Mouse (Mus musculus): Measurements from ENCODE around the gene Olfr51.
"Not testable (repeated sequence)": the region's sequence is repeated elsewhere in the genome, so short reads cannot be mapped to it uniquely, and the experiment has no call there.

Gene Olfr51

GRCm38 (mm10) chr11:51003296-51003695 is at the start of gene Olfr51:
Olfr51 (plus strand) TSS chr11:51003596.
- DNase-seq (ENCODE audit: inconsistent age in 2 of 2, low spot score in 1 of 2) = no peak

DNA sequence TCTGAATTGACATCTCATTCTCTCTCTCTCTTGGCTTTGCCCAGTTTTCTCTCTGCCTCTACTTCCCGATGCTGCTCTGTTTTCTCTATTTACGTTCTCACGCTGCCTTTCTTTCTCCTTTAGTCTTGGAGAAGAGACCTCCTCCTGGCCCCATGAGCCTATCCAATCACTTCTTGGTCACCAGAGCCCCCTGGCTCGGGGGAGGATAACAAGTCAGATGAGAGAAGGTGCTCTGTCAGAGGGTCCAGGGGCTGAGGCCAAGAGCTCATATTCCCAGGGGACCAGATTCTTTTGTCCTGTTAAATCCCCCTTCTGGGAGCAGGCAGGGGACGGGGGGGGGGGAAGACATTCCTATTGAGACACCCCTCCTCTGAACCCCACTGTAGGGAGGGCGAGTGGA is 49.7 kb upstream of the Olfr51 start, which contains the start of gene Prop1:
Prop1 (minus strand) TSS at position 101 of the 400 bp plus-strand sequence.
- no peak for DNase-seq (ENCODE audit: inconsistent age in 2 of 2, low spot score in 1 of 2)

GRCm38 (mm10) chr11:50964886-50965285 is 38.5 kb upstream of the Olfr51 start:
- no peak for DNase-seq (ENCODE audit: inconsistent age in 2 of 2, low spot score in 1 of 2)

DNA sequence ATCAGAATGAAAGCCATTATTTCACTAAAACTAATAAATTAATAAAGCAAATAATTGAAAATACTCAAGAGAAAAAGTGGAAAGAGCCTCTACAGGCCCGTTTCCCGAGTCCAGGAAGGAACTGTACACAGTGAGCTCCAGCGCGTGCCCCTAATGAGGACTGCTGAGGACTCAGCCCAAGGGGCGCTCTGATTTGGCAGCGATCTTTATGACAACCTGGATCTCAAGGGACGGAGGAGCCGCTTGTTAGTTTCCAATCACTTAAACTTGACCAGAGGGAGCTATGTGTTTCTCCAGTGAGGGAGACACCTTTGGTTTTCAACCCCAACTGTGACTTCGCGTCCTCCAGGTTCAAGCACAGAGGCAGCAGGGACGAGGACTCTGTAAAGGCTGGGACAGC is 37.2 kb upstream of the Olfr51 start, which contains the start of gene Olfr1378:
Olfr1378 (plus strand) TSS at position 301 of the 400 bp plus-strand sequence.
- DNase-seq (ENCODE audit: inconsistent age in 2 of 2, low spot score in 1 of 2) = no peak

DNA sequence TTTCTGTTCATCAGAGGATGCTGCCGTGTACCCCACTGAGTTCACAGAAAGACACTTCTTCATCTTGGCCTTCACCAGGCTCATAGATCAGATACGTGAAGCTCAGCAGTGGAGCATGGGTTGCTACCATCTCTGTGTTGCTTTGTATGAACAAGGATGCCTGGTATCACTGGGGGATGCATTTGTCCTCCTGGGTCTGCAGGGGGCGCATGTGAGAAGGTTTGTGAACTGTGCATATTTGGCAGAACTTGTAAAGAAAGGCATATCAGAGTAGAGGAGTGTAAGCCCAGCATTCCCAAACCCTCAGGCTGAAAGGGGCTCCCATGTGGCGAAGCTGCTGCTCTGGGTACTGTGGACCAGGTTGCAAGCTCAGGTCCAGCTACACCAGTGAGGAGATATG is 26.2 kb upstream of the Olfr51 start:
- DNase-seq (ENCODE audit: inconsistent age in 2 of 2, low spot score in 1 of 2) = peak; percentile 52 to 82

DNA sequence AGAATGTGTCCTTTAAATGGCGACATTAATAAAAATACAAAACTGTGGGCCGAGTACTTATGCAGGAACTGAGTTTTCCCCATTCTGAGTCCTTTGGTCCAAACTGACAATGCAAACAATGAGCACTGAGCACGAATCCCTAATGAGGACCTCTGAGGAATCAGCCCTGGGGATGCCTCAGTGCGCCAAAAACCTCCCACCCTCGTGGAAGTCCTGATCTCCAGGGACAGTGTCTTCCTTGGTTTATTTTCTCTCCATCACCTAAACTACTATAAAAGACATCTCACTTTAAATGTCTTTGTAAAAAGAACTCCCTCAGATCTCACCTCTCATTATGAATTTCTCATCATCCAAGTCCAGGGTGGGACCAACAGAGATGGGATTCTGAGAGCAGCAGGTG is 21.7 kb upstream of the Olfr51 start, which contains the start of gene Olfr1377:
Olfr1377 (plus strand) TSS at position 301 of the 400 bp plus-strand sequence.
- DNase-seq (ENCODE audit: inconsistent age in 2 of 2, low spot score in 1 of 2) = no peak

DNA sequence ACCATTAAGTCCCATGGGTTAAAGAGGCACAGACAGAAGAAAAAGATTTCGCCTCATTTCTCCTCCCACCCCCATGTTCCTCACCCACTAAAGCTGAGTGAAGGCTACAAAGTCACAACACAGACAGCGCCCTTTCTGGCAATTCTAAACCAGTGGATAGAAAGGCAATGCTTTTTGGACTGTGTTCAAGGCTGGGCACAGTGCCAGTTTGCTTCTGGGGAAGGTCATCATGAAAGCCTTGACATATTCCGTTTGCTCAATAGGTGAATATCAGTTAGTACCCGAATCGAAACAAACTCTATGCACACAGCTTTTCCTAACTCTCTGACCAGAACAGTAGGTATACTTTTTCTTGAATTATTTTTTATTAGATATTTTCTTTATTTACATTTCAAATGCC is 8.4 kb downstream of the Olfr51 start:
- peak; percentile 94 to 99 for DNase-seq (ENCODE audit: inconsistent age in 2 of 2, low spot score in 1 of 2)

GRCm38 (mm10) chr11:51013936-51014335 is 10.5 kb downstream of the Olfr51 start, which contains the start of gene Olfr54:
Olfr54 (plus strand) TSS chr11:51014236.
- DNase-seq (ENCODE audit: inconsistent age in 2 of 2, low spot score in 1 of 2) = no peak

GRCm38 (mm10) chr11:51016341-51016740 is 12.9 kb downstream of the Olfr51 start:
- no peak for DNase-seq (ENCODE audit: inconsistent age in 2 of 2, low spot score in 1 of 2)

- DNase-seq (ENCODE audit: inconsistent age in 2 of 2, low spot score in 1 of 2) = not testable (repeated sequence)
Observed at GRCm38 (mm10) chr11:51026811-51027210, 23.4 kb downstream of the Olfr51 start.

GRCm38 (mm10) chr11:51029381-51029780 is 26.0 kb downstream of the Olfr51 start:
- DNase-seq (ENCODE audit: inconsistent age in 2 of 2, low spot score in 1 of 2) = not testable (repeated sequence)

DNA sequence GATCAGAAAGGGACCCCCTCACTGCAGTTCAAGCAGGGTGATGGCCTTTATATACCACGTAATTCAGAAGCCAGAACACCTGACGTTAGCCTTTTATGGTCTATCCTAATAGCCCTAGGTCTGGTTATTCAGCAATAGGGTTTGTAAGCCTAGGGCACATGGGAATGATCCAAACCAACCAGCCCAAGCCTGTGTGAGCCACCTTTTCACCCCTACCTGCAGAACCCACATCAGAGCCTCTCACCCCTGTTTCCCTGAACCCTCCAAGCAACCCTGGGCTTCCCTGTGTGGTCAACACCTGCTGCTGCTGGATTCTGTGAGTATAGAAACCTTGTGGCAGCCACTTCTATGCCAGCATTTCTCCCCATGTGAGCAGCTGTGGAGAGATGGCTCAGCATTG is 26.8 kb downstream of the Olfr51 start:
- no peak for DNase-seq (ENCODE audit: inconsistent age in 2 of 2, low spot score in 1 of 2)

DNA sequence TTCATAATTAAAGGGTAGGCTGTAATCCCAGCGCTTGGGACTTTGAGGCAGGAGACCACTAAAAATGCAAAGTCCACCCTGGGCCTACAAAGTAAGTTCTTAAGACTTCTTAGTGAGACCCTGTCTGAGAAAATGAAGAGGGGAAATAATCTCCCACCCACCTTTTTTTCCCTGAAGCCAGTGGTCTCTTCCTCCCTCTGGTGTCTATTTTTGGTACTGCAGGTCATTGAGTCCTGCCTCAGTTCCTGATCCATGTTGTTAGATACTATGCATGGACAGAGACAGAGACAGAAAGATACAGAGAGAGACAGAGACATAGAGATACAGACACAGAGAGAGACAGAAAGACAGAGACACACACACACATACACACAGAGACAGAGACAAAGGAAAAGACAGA is 29.5 kb downstream of the Olfr51 start:
- DNase-seq (ENCODE audit: inconsistent age in 2 of 2, low spot score in 1 of 2) = peak in 1 of 2 experiments; percentile 80

DNA sequence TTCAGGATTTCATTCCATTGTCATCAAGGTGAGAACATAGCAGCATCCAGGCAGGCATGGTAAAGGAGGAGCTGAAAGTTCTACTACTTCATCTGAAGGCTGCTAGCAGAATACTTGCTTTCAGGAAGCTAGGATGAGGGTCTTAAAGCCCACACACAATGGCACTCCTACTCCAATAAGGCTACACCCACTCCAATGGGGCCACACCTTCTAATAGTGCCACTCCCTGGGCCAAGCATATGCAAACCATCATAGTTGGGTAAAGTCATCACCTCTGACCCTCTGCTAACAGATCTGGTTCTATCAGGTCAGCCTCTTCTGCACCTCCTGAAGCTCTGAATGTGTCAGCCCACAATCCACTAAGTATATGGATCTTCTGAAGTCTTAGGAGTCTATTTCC is 30.7 kb downstream of the Olfr51 start:
- not testable (repeated sequence) for DNase-seq (ENCODE audit: inconsistent age in 2 of 2, low spot score in 1 of 2)

DNA sequence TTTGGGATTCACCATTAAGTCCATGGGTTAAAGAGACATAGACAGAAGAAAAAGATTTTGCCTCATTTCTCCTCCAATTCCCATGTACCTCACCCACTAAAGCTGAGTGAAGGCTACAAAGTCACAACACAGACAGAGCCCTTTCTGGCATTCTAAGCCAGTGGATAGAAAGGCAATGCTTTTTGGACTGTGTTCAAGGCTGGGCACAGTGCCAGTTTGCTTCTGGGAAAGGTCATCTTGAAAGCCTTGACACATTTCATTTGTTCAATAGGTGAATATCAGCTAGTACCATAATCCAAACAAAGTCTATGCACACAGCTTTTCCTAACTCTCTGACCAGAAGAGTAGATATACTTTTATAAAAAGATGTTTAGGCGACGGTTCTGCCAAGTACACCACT is 32.6 kb downstream of the Olfr51 start:
- DNase-seq (ENCODE audit: inconsistent age in 2 of 2, low spot score in 1 of 2) = peak; percentile 88 to 96

GRCm38 (mm10) chr11:51044776-51045175 is 41.4 kb downstream of the Olfr51 start:
- not testable (repeated sequence) for DNase-seq (ENCODE audit: inconsistent age in 2 of 2, low spot score in 1 of 2)

- DNase-seq (ENCODE audit: inconsistent age in 2 of 2, low spot score in 1 of 2) = not testable (repeated sequence)
Observed at GRCm38 (mm10) chr11:51047809-51048208, 44.4 kb downstream of the Olfr51 start, which contains the start of gene Olfr1375. Olfr1375 (plus strand) TSS chr11:51048109.

DNA sequence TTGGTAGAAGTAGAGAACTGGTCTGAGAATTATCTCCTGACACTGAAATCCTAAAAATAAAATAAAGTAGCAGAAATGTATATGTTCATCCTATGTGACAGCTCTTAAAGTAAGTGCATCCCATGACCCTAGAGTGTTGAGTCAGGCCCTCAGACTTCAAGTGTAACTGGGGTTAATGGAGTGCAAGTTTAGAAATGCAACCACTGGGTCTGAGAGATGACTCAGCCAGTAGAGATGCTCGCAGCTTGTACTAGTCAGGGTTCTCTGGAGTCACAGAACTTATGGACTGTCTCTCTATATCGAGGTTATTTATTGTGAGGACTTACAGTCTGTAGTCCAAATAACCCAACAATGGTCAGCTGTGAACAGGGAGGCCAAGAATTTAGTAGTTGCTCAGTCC is 48.3 kb downstream of the Olfr51 start:
- no peak for DNase-seq (ENCODE audit: inconsistent age in 2 of 2, low spot score in 1 of 2)

GRCm38 (mm10) chr11:51053230-51053629 is 49.8 kb downstream of the Olfr51 start:
- DNase-seq (ENCODE audit: inconsistent age in 2 of 2, low spot score in 1 of 2) = peak in 1 of 2 experiments; percentile 65

- peak; percentile 76 to 90 for DNase-seq (ENCODE audit: inconsistent age in 2 of 2, low spot score in 1 of 2)
Observed at GRCm38 (mm10) chr11:51059151-51059571, 55.8 kb downstream of the Olfr51 start, which contains the start of gene Zfp354a. Zfp354a (plus strand) TSS chr11:51059257.
